Mouse (Mus musculus): ENCODE measurements around the gene Cap2.

Gene Cap2

GRCm38 (mm10) chr13:46554736-46555135, 53.1 kb downstream of the Cap2 start:
- in situ Hi-C loops (cut with MboI; ENCODE audit: low sequenced_read_pairs): no loop called here

GRCm38 (mm10) chr13:46565913-46566312, 64.3 kb downstream of the Cap2 start:
- in situ Hi-C loops (cut with MboI; ENCODE audit: low sequenced_read_pairs): no loop called here

- in situ Hi-C loops (cut with MboI; ENCODE audit: low sequenced_read_pairs): no loop called here
These were observed 67.8 kb downstream of the Cap2 start for GRCm38 (mm10) chr13:46569469-46569868.

- in situ Hi-C loops (cut with MboI; ENCODE audit: low sequenced_read_pairs): no loop called here
These were observed 69.5 kb downstream of the Cap2 start for GRCm38 (mm10) chr13:46571141-46571592.

- in situ Hi-C loops (cut with MboI; ENCODE audit: low sequenced_read_pairs): no loop called here
These were observed 70.5 kb downstream of the Cap2 start for GRCm38 (mm10) chr13:46571961-46572647.

- in situ Hi-C loops (cut with MboI; ENCODE audit: low sequenced_read_pairs): no loop called here
These were observed 71.1 kb downstream of the Cap2 start for GRCm38 (mm10) chr13:46572648-46573163.

GRCm38 (mm10) chr13:46574201-46574600, 72.6 kb downstream of the Cap2 start:
- in situ Hi-C loops (cut with MboI; ENCODE audit: low sequenced_read_pairs): no loop called here

- in situ Hi-C loops (cut with MboI; ENCODE audit: low sequenced_read_pairs): no loop called here
These were observed 73.1 kb downstream of the Cap2 start for GRCm38 (mm10) chr13:46574707-46575106.

GRCm38 (mm10) chr13:46584860-46585259, 83.2 kb downstream of the Cap2 start:
- in situ Hi-C loops (cut with MboI; ENCODE audit: low sequenced_read_pairs): no loop called here

- in situ Hi-C loops (cut with MboI; ENCODE audit: low sequenced_read_pairs): no loop called here
These were observed 86.2 kb downstream of the Cap2 start for GRCm38 (mm10) chr13:46587717-46588289.

- in situ Hi-C loops (cut with MboI; ENCODE audit: low sequenced_read_pairs): no loop called here
These were observed 87.0 kb downstream of the Cap2 start for GRCm38 (mm10) chr13:46588606-46589005.

GRCm38 (mm10) chr13:46590885-46591284, 89.2 kb downstream of the Cap2 start:
- in situ Hi-C loops (cut with MboI; ENCODE audit: low sequenced_read_pairs): no loop called here

- in situ Hi-C loops (cut with MboI; ENCODE audit: low sequenced_read_pairs): no loop called here
These were observed 99.0 kb downstream of the Cap2 start for GRCm38 (mm10) chr13:46600694-46601093.

GRCm38 (mm10) chr13:46601386-46601785, 99.7 kb downstream of the Cap2 start:
- in situ Hi-C loops (cut with MboI; ENCODE audit: low sequenced_read_pairs): no loop called here

GRCm38 (mm10) chr13:46602674-46603073, 101.0 kb downstream of the Cap2 start:
- in situ Hi-C loops (cut with MboI; ENCODE audit: low sequenced_read_pairs): no loop called here

- in situ Hi-C loops (cut with MboI; ENCODE audit: low sequenced_read_pairs): no loop called here
These were observed 109.4 kb downstream of the Cap2 start for GRCm38 (mm10) chr13:46611033-46611432.

GRCm38 (mm10) chr13:46613694-46614272, 112.1 kb downstream of the Cap2 start:
- in situ Hi-C loops (cut with MboI; ENCODE audit: low sequenced_read_pairs): no loop called here

GRCm38 (mm10) chr13:46616673-46617362, 115.2 kb downstream of the Cap2 start:
- in situ Hi-C loops (cut with MboI; ENCODE audit: low sequenced_read_pairs): no loop called here

GRCm38 (mm10) chr13:46619633-46620032, 118.0 kb downstream of the Cap2 start:
- in situ Hi-C loops (cut with MboI; ENCODE audit: low sequenced_read_pairs): no loop called here

- in situ Hi-C loops (cut with MboI; ENCODE audit: low sequenced_read_pairs): no loop called here
These were observed 119.5 kb downstream of the Cap2 start for GRCm38 (mm10) chr13:46620964-46621757.

GRCm38 (mm10) chr13:46626608-46627007, 125.0 kb downstream of the Cap2 start:
- in situ Hi-C loops (cut with MboI; ENCODE audit: low sequenced_read_pairs): loop anchor here (25.0 kb wide), 1 partner anchor 1089 kb away; no protein-coding TSS in a partner anchor

Data from CH12F3 (cell line).